9 mouse cellular contexts compared by ENCODE assay signal in the genomic region with DNA sequence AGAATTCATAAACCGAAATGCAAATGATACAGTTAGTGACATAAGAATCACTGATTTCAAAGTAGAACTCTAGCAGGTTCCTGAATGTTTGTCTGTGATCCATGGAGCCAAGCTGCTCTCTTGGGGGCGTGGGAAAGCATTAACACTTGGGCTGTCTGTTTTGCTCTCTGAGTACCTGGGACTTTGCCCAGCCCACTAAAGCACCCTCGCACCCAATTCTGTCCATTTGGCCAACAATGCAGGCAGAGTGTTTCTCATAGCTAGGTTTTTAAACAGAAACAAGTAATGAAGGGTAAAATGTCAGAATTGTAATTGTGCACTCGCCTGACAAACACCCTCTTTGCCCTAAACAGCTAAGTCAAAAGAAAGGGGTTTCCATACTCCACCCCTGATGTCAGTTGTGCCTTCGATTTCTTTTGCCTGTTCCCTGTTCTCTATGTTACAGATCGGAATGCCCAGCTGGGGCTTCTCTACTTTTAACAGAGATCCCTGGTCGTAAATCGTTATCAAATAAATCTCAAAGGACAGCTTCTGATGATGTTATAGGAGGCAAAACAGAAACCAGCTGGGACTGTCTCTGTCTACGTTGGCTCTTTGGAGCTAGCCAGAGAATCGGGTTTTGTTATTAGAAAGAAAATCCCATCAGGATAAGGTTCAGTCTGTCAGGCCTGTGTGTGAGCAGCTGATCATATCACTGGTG. TPM values are rescaled to one million over a fixed set of nuclear protein-coding genes. Genes with fewer than 3 reads are reported as not detected.
A peak's percentile ranks its signal among the peaks of the same experiment; 100 is the strongest.
DNase-seq lines count a peak whose midpoint lies in the region; ATAC-seq and TF ChIP-seq lines count a peak whose summit lies in the region.
"Had no signal": no experiment of that assay in that cellular context is flagged by ENCODE, and none has a peak within 500 bp of the region (broad histone marks: within the 10 kb centered on the region; RNA-seq: fewer than 3 reads in every experiment).

No protein-coding gene starts in this region.

- peak overlapping the region; percentile 9; the same call in 1 of the 2 replicates for H3K4me2 ChIP-seq in hindbrain, embryonic 14.5 days (replicated peaks)
- no peak overlapping the region for H3K4me2 ChIP-seq in hindbrain, embryonic 12.5 days (replicated peaks)
- peak overlapping the region; percentile 9 for H3K4me2 ChIP-seq in lung, postnatal 0 days (replicated peaks; ENCODE audit: low read depth, low read length)
- peak overlapping the region; percentile 67 for H3K4me2 ChIP-seq in intestine, embryonic 14.5 days (ENCODE audit: low read length)

- TF ChIP-seq CTCF in lung, postnatal 0 days (IDR thresholded peaks at IDR 0.05): no peak
- no peak for TF ChIP-seq CTCF in lung, adult 2 months (IDR thresholded peaks at IDR 0.05; ENCODE audit: insufficient read depth, low read length)

- WGBS in hindbrain, embryonic 14.5 days: 62% methylated on average over 10 of the region's 10 CpGs
- WGBS in hindbrain, embryonic 12.5 days: 56% methylated on average over 10 of the region's 10 CpGs
- WGBS in lung, postnatal 0 days: 51% methylated on average over 10 of the region's 10 CpGs
- 57% methylated on average over 10 of the region's 10 CpGs for WGBS in lung, adult 2 months
- 40% methylated on average over 10 of the region's 10 CpGs for WGBS in intestine, embryonic 14.5 days

- TF ChIP-seq POLR2A in lung, adult 2 months (IDR thresholded peaks at IDR 0.05; ENCODE audit: borderline replicate concordance, extremely low read depth, low read depth, low read length): no peak

- TF ChIP-seq EP300 in lung, postnatal 0 days (IDR thresholded peaks at IDR 0.05): no peak

- no peak; the same call in 1 of the 2 replicates for ATAC-seq in hindbrain, embryonic 14.5 days (ENCODE audit: low FRiP score)
- no peak for ATAC-seq in hindbrain, embryonic 12.5 days (ENCODE audit: low FRiP score)
- ATAC-seq in lung, postnatal 0 days: peak; percentile 58
- ATAC-seq in intestine, embryonic 14.5 days (replicated peaks; ENCODE audit: low FRiP score, low TSS enrichment, low read depth): no peak

- DNase-seq in hindbrain, embryonic 14.5 days (ENCODE audit: low spot score): no peak
- peak; percentile 55 for DNase-seq in lung, postnatal 0 days (ENCODE audit: low spot score)
- no peak for DNase-seq in lung, adult 2 months
- DNase-seq in intestine, embryonic 14.5 days (ENCODE audit: low spot score): no peak
- no peak for DNase-seq in right cerebral cortex, postnatal 14 days
- DNase-seq in thymus, postnatal 36 days: no peak
- DNase-seq: cerebellum, adult 8-10 months; kidney, adult 9 months had no signal

- H3K9ac ChIP-seq in hindbrain, embryonic 14.5 days: no peak overlapping the region
- H3K9ac ChIP-seq in hindbrain, embryonic 12.5 days: no peak overlapping the region
- no peak overlapping the region for H3K9ac ChIP-seq in lung, postnatal 0 days (replicated peaks; ENCODE audit: low read depth)
- no peak overlapping the region for H3K9ac ChIP-seq in intestine, embryonic 14.5 days (ENCODE audit: low read length)

- no peaks in the 10 kb centered on the region for H3K36me3 ChIP-seq in hindbrain, embryonic 14.5 days (replicated peaks; ENCODE audit: control insufficient read depth, insufficient read depth)
- H3K36me3 ChIP-seq in hindbrain, embryonic 12.5 days: no peaks in the 10 kb centered on the region
- no peaks in the 10 kb centered on the region for H3K36me3 ChIP-seq in lung, postnatal 0 days (ENCODE audit: insufficient read depth, low read length)
- no peaks in the 10 kb centered on the region for H3K36me3 ChIP-seq in intestine, embryonic 14.5 days (ENCODE audit: control insufficient read depth, insufficient read depth, low read length)

- no peaks in the 10 kb centered on the region for H3K4me1 ChIP-seq in hindbrain, embryonic 14.5 days (replicated peaks; ENCODE audit: control insufficient read depth, insufficient read depth, low read length)
- peaks cover 9% of the 10 kb centered on the region; the same call in 1 of the 2 replicates for H3K4me1 ChIP-seq in hindbrain, embryonic 12.5 days
- H3K4me1 ChIP-seq in lung, postnatal 0 days (ENCODE audit: insufficient read depth, low read depth, low read length): peaks cover 7% of the 10 kb centered on the region; the same call in 1 of the 2 replicates
- H3K4me1 ChIP-seq in lung, adult 2 months (ENCODE audit: control insufficient read depth, insufficient read depth, low read length): peaks cover 2% of the 10 kb centered on the region; the same call in 1 of the 2 replicates
- H3K4me1 ChIP-seq in intestine, embryonic 14.5 days (replicated peaks; ENCODE audit: control insufficient read depth, insufficient read depth, low read length): peaks cover 36% of the 10 kb centered on the region

- no peak overlapping the region for H3K4me3 ChIP-seq in hindbrain, embryonic 14.5 days (replicated peaks; ENCODE audit: low read length)
- no peak overlapping the region for H3K4me3 ChIP-seq in hindbrain, embryonic 12.5 days
- 0 out of 2 replicates have a peak overlapping the region, but pooled peaks have one; percentile 2 for H3K4me3 ChIP-seq in lung, postnatal 0 days (ENCODE audit: low read depth, low read length)
- H3K4me3 ChIP-seq in lung, adult 2 months (replicated peaks; ENCODE audit: extremely low read depth, low read depth, low read length): no peak overlapping the region
- H3K4me3 ChIP-seq in intestine, embryonic 14.5 days (ENCODE audit: low read depth, low read length): peak overlapping the region; percentile 17

- H3K27me3 ChIP-seq in hindbrain, embryonic 14.5 days (ENCODE audit: control insufficient read depth, insufficient read depth, low read length): no peaks in the 10 kb centered on the region
- H3K27me3 ChIP-seq in hindbrain, embryonic 12.5 days: no peaks in the 10 kb centered on the region
- H3K27me3 ChIP-seq in lung, postnatal 0 days (replicated peaks; ENCODE audit: insufficient read depth, low read length): no peaks in the 10 kb centered on the region
- H3K27me3 ChIP-seq in intestine, embryonic 14.5 days (replicated peaks; ENCODE audit: control insufficient read depth, insufficient read depth, low read length): no peaks in the 10 kb centered on the region

- H3K27ac ChIP-seq in hindbrain, embryonic 14.5 days: no peak overlapping the region
- H3K27ac ChIP-seq in hindbrain, embryonic 12.5 days: no peak overlapping the region
- H3K27ac ChIP-seq in lung, postnatal 0 days (ENCODE audit: low read length): peak overlapping the region; percentile 0; the same call in 1 of the 2 replicates
- H3K27ac ChIP-seq in intestine, embryonic 14.5 days (ENCODE audit: low read depth): peak overlapping the region; percentile 16; the same call in 1 of the 2 replicates

- no peaks in the 10 kb centered on the region for H3K9me3 ChIP-seq in hindbrain, embryonic 14.5 days (ENCODE audit: control insufficient read depth, low read length)
- no peaks in the 10 kb centered on the region for H3K9me3 ChIP-seq in hindbrain, embryonic 12.5 days (replicated peaks)
- H3K9me3 ChIP-seq in lung, postnatal 0 days (ENCODE audit: low read length): no peaks in the 10 kb centered on the region
- no peaks in the 10 kb centered on the region for H3K9me3 ChIP-seq in intestine, embryonic 14.5 days (ENCODE audit: control insufficient read depth, low read length)

RNA-seq across cellular contexts. Expression of a gene that starts 5.1 kb away (rescaled TPM):
- 11.5 and 15.5 TPM in 2 replicates for polyA plus RNA-seq in hindbrain, embryonic 14.5 days (2014; fragmentation: Nextera tagmentation; extraction: Ambion mirVana)
- 28.3 and 35.3 TPM in 2 replicates for polyA plus RNA-seq in hindbrain, embryonic 12.5 days (2016; fragmentation: Nextera tagmentation; extraction: Ambion mirVana)
- polyA plus RNA-seq in lung, postnatal 0 days (2015; fragmentation: Nextera tagmentation; extraction: Ambion mirVana): 62.4 and 81.7 TPM in 2 replicates
- 19.6 and 20.0 TPM in 2 replicates for polyA plus RNA-seq in lung, adult 2 months (2012; rRNA removed)
- 78.4 and 80.1 TPM in 2 replicates for polyA plus RNA-seq in intestine, embryonic 14.5 days (2014; fragmentation: Nextera tagmentation; extraction: Ambion mirVana)

Comparison
In these comparisons a context has a peak if more than half of its experiments do, and no peak if none do; other contexts are left out.
1. H3K4me3 ChIP-seq: peak in lung, postnatal 0 days (single experiment) and intestine, embryonic 14.5 days (single experiment); none in hindbrain, embryonic 14.5 days (single experiment), hindbrain, embryonic 12.5 days (single experiment) and lung, adult 2 months (single experiment).
2. H3K27ac ChIP-seq: peak in lung, postnatal 0 days (single experiment) and intestine, embryonic 14.5 days (single experiment); none in hindbrain, embryonic 14.5 days (single experiment) and hindbrain, embryonic 12.5 days (single experiment).